Mouse (Mus musculus) brain, adult 2 months (tissue): Measurements from ENCODE around the gene Prdx2.
A peak's percentile ranks its signal among the peaks of the same experiment; 100 is the strongest.

Experiments
- DNase-seq: peaks from one replicate; pipeline ENCODE4 v3.0.0; 2011; ENCODE audit warnings: low read depth, low spot score

Prdx2 gene

DNA sequence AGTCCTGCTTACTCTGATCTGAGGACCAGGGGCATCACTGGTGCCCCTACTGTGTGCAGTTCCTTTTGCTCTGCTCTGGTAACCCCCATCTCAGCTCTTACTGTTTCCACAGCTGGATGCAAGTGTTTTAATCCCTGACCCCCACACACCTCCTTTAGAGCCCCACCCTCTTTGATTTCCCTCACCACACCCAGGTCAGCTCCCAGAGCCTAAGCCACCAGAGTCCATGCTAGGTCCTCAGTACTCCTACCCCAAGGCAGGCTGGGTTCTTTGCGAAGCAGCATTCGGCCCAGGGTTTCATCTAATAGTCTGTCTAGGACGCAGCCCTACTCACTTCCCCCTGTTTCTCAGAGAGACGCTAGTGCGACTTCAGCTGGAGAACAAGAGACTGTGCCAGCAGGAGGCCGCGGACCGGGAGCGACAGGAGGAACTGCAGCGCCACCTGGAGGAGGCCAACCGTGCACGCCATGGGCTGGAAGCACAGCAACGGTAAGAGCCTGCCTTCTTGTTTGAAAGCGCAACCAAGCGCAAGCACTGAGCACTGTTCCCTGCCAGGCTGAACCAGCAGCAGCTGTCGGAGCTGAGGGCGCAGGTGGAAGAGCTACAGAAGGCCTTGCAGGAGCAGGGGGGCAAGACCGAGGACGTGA is 28.4 kb downstream of the Prdx2 start:
- peak; percentile 98 for DNase-seq

DNA sequence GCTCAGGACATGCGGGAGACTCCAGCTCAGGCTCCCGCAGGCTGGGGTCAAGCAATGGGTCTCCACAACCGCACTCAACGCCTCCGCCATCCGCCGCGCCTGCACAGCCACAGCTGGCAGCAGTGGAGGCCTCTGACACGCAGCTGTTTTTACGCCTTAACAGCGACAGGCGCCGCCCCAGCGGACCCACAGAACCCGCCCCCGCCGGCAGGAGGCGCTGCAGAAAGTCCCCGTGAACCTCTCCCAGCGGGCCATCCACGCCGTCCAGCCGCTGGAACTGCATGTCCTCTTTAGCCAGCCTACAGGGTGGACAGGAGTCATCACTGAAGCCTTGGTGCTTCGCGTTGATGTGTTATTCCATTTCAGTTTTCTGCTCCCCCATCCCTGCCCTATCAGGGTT is 38.3 kb downstream of the Prdx2 start:
- no peak for DNase-seq

DNA sequence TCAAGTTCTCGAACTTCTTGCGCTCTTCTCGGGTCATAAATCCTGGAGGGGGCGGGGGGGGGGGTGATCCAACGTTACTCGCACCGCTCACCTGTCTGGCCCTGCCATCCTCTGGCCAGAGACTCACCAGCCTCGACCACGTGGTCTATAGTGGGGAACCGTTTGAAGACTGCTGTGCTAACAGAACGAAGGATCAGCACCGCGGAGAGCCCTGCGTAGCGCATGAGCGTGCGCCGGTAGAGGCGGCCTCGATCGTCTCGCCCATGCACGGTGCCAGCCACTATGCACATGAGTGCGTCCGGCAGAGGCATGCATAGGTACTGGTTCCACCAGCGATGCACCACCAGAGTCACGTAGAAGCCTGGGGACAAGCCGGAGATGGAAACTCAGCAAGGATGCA is 41.9 kb downstream of the Prdx2 start:
- no peak for DNase-seq

DNA sequence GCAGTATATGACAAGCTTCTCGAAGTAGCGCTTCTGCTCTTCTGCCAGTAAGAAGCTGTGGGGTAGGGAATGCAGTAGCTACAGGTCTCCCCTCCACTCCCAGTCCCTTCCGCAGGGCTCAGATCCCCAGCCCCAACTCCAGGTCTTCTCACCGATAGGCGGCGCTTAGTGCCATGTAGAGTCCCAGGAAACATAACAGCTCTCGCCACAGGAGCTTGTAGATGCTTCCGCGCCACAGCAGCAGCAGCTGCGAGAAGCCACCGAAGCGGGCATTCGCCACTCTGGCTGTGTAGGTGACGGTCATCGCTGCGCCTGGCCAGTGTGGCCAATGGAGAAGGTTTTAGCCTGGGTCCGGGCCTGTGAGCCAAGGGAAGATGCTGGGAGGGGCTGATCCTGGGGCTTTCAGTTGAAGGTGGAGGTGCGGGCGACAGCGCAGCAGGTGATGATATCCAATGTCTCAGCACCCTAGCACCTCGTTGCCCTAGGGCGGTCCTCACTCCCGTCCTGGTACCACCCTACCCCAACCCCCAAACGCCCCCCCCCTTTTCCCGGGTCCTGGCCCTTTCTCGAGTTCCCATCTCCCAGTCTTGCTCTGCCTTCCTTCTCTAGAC is 43.9 kb downstream of the Prdx2 start:
- peak; percentile 92 for DNase-seq

DNA sequence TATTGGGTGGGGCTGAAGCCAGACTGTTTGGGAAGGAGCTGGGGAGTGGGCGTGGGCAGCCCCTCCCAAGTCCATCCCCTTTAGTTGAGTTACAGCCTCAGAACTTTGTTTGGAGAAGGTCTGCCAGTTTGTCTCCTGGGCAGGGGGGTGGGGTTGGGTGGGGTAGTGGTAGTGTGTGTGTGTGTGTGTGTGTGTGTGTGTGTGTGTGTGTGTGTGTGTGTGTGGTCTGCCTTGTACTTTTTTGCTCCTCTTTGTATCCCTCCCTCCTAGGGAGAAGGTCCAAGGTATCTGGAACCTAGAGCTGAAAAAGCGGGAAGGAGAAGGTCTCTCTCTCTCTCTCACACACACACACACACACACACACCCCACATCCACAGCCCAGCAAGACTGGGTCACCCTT is 45.0 kb downstream of the Prdx2 start, which contains the start of gene Best2:
TSS of gene Best2 (minus strand) at position 101 of the 400 bp plus-strand sequence.
- no peak for DNase-seq

DNA sequence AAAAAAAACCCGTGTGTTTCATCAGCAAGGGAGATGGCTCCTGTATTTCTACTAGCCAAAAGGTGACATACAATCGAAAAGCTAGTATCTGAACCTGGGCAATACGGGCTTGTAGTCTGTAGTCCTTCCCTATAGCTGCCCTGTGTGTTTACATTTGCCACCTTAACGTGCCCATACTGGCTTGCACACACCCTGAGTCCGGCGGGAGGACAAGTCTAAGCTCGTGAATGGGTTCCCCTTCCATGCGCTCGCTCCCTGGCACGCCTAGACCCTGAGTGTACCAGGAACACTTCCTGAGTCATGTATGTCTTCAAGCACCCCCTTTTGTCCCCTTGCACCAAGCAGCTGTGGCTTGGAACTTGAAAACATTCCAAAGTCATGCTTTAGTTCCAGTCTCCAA is 47.3 kb downstream of the Prdx2 start:
- DNase-seq = no peak

DNA sequence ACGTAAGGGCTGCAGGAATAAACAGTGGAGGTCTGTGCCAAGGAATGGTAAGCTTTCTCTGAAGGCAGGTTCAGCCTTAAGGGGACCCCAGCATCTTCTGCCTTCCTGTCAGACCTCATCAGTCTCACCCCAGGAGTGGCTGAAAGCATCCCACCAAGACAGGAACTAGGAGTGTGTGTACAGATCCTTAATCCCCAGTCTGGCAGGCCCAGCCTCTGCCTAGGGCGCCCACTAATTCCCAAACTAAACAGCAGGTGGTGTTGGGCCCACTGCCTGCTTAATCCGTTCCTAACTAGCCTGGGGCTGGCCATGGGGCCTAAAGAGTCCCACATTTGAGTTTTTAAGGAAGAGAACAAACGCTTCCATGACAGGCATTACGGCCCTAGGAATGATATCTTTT is 47.8 kb downstream of the Prdx2 start:
- DNase-seq = no peak

DNA sequence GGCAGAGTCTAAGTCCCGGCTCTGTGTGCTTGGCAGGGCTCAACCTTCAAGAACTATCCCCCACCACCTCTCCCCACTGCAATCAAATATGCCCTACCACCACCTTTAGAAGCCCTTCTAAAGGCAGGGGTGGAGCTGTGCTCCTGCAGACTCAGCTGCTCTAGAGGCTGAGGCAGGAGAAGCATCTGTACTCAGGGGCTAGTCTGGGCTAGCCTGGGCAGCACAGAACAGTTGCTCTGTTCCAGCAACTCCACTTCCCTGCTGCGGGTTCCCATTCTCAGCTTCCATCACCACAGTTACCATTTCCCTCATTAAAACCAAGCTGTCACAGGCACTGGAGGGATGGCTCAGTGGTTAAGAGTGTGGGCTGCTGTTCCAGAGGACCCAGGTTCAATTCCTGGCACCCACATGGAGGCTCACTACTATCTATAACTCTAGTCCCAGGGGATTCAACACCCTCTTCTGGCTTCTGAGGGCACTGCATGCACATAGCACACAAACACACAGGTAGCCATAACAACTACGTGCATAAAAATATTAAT is 52.2 kb downstream of the Prdx2 start:
- no peak for DNase-seq

DNA sequence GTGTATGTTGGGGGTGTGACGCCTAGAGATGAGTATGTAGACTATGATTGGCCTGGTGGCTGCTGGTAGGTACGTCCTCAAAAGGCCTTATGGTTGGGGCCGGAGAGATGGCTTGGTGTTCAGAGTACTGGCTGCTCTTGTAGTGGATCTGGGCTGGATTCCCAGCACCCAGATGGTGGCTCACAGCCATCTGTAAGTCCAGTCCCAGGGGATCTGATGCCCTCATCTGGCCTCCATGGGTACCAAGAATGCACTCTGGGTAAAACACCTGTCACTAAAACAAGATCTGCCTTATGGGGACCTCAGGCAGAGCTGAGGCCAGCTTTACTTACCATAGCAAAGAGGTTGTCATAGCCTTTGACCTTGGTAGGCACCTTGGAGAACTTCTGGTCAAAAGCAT is 54.5 kb downstream of the Prdx2 start:
- DNase-seq = no peak
